Mouse (Mus musculus) midbrain, embryonic 16.5 days (tissue): Measurements from ENCODE around the gene Anks4b. TPM values are rescaled to one million over a fixed set of nuclear protein-coding genes. Genes with fewer than 3 reads are reported as not detected.

Source experiments
- ATAC-seq: fragments of 200-750 bp; cut with Nextera tagmentation; 2 replicates; pipeline ENCODE4 v1.8.0; 2017; ENCODE audit warnings: moderate TSS enrichment
- H3K27ac ChIP-seq: fragments of 300-500 bp; sonication (generic); 2 replicates; pipeline ENCODE4 v1.5.1; 2014; ENCODE audit warnings: mild to moderate bottlenecking, low read length, mixed read lengths
- H3K27me3 ChIP-seq: fragments of 300-500 bp; sonication (generic); 2 replicates; pipeline ENCODE4 v1.6.1; 2014; ENCODE audit warnings: low read depth, low read length, mixed read lengths; ENCODE audit not compliant: control insufficient read depth, insufficient read depth
- H3K36me3 ChIP-seq: fragments of 300-500 bp; sonication (generic); 2 replicates; pipeline ENCODE4 v1.6.1; 2014; ENCODE audit warnings: mild to moderate bottlenecking, low read length, moderate library complexity, mixed read lengths; ENCODE audit not compliant: control insufficient read depth, insufficient read depth
- H3K4me1 ChIP-seq: fragments of 300-500 bp; sonication (generic); 2 replicates; pipeline ENCODE4 v1.6.1; 2014; ENCODE audit warnings: mild to moderate bottlenecking, low read length, mixed read lengths; ENCODE audit not compliant: control insufficient read depth, insufficient read depth
- H3K4me2 ChIP-seq: fragments of 300-500 bp; sonication (generic); 2 replicates; pipeline ENCODE4 v1.6.1; 2014; ENCODE audit warnings: mild to moderate bottlenecking, low read length, mixed read lengths
- H3K4me3 ChIP-seq: fragments of 300-500 bp; sonication (generic); 2 replicates; pipeline ENCODE4 v1.5.1; 2014; ENCODE audit warnings: low read depth, mild to moderate bottlenecking, low read length, moderate library complexity, mixed read lengths
- H3K9ac ChIP-seq: fragments of 300-500 bp; sonication (generic); 2 replicates; pipeline ENCODE4 v1.6.1; 2014; ENCODE audit warnings: low read depth, low read length, mixed read lengths
- H3K9me3 ChIP-seq: fragments of 300-500 bp; sonication (generic); replicated peaks from 2 replicates; pipeline ENCODE4 v1.6.1; 2014; ENCODE audit warnings: mild to moderate bottlenecking, low read length, mixed read lengths; ENCODE audit not compliant: control insufficient read depth, poor library complexity, severe bottlenecking
- WGBS: fragments of 180-500 bp; shearing (Covaris S2); extraction: QIAGEN DNeasy Blood & Tissue Kit; methylation state at CpG from one replicate; pipeline ENCODE4 v1.1.7; 2014; 5-methylcytosine and 5-hydroxymethylcytosine counted together
- polyA plus RNA-seq: library from polyadenylated mRNA; unstranded; fragments of >200 nt; fragmentation: Nextera tagmentation; extraction: Ambion mirVana; gene quantifications from 2 replicates; pipeline ENCODE4 v1.2.1, GENCODE M21; 2015

Anks4b gene
- polyA plus RNA-seq: not detected in 2 replicates

DNA sequence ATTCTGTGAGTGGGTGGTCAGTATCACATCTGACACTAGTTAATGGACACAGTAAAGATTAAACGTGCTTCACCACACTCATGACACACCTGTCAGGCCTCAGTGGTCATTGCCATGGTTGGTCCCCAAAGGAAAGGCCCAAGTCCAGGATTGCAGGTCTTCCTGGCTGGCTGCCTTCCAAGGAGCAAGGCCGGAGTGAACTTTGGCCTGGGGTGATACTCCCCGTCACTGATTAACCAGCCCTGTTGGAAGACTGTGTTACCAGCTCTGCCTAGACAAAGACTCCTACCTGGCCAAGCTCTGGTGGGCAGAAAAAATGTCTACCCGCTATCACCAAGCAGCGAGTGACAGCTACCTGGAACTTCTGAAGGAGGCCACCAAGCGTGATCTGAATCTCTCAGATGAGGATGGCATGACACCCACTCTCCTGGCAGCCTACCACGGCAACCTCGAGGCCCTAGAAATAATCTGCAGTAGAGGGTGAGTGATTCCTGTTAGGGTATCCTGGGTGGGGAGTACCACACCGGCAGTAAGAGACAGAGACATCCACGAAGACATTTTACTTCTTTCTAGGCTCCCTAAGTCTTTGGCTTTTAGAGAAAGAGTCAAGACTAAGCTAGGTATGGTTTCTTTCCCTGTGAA, at the start of gene Anks4b:
TSS of gene Anks4b (plus strand) at position 256 of the 642 bp plus-strand sequence.
- Histone ChIP-seq H3K9me3 (no peaks in the 10 kb centered on the region), H3K27ac (no peak within 1 kb of the TSS), H3K4me2 (no peak within 1 kb of the TSS), H3K36me3 (no peaks in the 10 kb centered on the region), H3K4me3 (no peak within 1 kb of the TSS), H3K27me3 (no peaks in the 10 kb centered on the region), H3K9ac (no peak within 1 kb of the TSS), H3K4me1 (no peaks in the 10 kb centered on the region)
- no peak for ATAC-seq
- 90% methylated on average over 10 of the region's 10 CpGs for WGBS

DNA sequence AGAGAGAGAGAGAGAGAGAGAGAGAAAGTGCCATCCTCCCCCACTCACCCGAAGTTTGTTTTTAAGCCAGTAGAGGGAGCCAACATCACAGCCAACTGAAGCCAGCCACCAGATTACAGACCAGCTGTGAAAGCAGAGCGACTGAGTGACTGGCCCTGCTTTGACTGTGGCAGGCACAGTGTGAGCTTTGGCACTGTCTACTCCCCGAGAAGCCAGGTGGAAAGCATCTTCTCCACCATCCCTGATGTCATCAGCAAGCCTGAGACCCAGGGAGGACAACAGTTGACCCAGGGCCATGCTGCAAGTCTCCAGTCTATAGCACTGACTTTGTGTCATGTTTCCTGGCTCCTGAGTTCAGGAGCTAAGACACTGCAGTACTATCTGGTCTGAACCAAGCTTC, 48.8 kb upstream of the Anks4b start:
- ATAC-seq: peak; percentile 91
- WGBS: 1% methylated on average over 3 of the region's 3 CpGs
- H3K9ac ChIP-seq: no peak overlapping the region
- no peaks in the 10 kb centered on the region; the same call in 1 of the 2 replicates for H3K27me3 ChIP-seq
- no peaks in the 10 kb centered on the region; the same call in 1 of the 2 replicates for H3K4me1 ChIP-seq
- H3K9me3 ChIP-seq: no peaks in the 10 kb centered on the region
- no peak overlapping the region for H3K4me3 ChIP-seq
- H3K4me2 ChIP-seq: no peak overlapping the region
- no peaks in the 10 kb centered on the region for H3K36me3 ChIP-seq
- no peak overlapping the region for H3K27ac ChIP-seq

DNA sequence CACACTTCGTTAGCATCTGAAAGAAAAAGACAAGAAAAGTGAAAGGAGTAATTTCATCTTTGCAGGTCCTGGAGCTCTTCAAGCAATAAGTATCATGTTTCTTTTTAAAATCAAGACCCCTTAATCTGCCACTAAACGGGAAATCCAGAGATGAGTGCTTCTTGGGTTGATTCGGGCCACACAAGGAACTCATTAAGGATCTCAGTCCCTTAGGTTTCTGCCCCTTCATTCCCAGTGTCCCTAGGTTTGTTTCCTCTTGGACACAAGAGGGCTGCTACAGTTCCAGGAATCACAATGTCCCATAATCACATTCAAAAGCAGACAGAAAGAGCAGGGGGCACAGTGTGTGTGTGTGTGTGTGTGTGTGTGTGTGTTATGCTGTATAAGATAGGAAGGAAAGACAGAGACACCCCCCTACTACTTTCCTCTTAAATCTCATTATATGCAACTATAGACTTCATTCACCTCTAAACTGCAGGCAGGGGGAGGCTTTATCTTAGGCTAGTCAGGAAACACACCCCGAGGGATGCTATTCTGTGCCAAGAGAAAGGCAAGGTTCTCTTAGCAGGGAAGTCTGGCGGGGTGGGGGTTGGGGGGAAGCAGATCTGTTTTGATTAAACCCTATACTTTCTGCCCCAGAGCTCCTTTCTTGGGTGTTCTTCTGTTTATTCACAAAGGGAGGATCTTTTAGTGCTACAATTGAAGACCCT, 46.5 kb upstream of the Anks4b start:
- no peaks in the 10 kb centered on the region; the same call in 1 of the 2 replicates for H3K27me3 ChIP-seq

DNA sequence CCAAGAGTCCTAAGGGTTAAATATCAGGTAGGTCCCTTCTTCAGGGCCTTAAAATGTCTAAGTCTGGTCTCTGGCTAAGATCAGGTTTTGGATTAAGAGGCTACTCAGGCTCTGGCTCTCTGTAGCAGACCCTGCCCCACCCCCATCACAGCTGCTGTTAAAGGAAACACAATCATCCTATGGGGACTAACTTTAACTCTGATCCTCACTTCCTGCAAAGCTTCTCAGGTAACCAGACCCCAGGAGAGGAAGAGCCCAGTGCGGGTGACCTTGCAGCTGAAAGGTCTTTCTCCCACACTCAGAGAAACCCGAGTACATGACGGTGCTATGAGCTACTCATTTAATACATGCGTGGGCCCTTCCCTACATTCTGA, 46.0 kb upstream of the Anks4b start:
- H3K9me3 ChIP-seq: no peaks in the 10 kb centered on the region
- 45% methylated on average over 4 of the region's 4 CpGs for WGBS
- no peaks in the 10 kb centered on the region; the same call in 1 of the 2 replicates for H3K27me3 ChIP-seq
- H3K4me2 ChIP-seq: no peak overlapping the region
- H3K4me1 ChIP-seq: no peaks in the 10 kb centered on the region; the same call in 1 of the 2 replicates
- H3K4me3 ChIP-seq: no peak overlapping the region
- no peak for ATAC-seq
- no peak overlapping the region for H3K27ac ChIP-seq
- H3K36me3 ChIP-seq: no peaks in the 10 kb centered on the region
- no peak overlapping the region for H3K9ac ChIP-seq

More for the DNA sequence above, 46.5 kb upstream of the Anks4b start:
- no peaks in the 10 kb centered on the region for H3K9me3 ChIP-seq
- ATAC-seq: no peak
- H3K27ac ChIP-seq: no peak overlapping the region
- no peak overlapping the region for H3K4me2 ChIP-seq
- no peaks in the 10 kb centered on the region; the same call in 1 of the 2 replicates for H3K4me1 ChIP-seq
- WGBS: 24% methylated on average over 5 of the region's 5 CpGs
- H3K4me3 ChIP-seq: no peak overlapping the region
- no peak overlapping the region for H3K9ac ChIP-seq
- no peaks in the 10 kb centered on the region for H3K36me3 ChIP-seq

DNA sequence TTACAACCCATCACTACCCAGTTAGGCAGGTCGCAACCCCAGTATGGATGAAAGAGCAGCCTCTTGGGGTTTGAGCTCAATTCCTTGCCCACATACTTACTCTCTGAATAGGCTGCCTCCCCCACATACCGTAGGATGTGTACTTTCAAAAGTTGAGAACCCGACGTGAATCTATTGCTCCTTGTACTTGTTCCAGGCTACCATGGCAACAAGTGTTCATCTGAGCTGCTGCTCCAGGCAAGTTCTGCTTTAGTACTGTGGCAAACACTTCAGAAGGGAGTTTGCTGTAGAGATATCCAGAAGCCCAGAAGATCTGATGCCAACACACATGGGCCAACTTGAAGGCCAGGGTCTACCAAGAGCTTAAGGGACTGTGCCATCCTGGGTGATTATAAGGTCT, 44.7 kb upstream of the Anks4b start:
- Histone ChIP-seq H3K4me1 (no peaks in the 10 kb centered on the region; the same call in 1 of the 2 replicates), H3K27me3 (no peaks in the 10 kb centered on the region; the same call in 1 of the 2 replicates), H3K36me3 (no peaks in the 10 kb centered on the region), H3K9me3 (no peaks in the 10 kb centered on the region), H3K4me2 (no peak overlapping the region), H3K9ac (no peak overlapping the region), H3K4me3 (no peak overlapping the region), H3K27ac (no peak overlapping the region)
- 61% methylated on average over 4 of the region's 4 CpGs for WGBS
- no peak for ATAC-seq

DNA sequence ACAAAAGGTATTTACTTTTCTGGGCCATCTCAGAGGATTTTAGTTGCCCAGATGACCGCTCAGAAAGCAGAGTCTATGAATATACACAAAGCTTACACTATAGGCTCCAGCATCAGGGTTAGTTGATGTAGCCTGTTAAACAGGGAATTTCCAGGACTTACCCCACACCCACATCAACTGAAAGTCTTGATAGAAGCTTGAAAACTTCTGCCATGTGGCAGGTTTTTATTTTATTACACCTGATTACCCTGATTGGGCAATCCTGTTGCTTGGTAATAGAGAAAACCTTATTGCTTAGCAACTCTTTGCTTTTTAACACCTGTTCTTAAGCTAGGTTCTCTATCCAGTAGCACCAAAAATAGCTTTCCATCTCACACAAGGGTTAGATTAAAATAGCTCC, 30.9 kb upstream of the Anks4b start:
- whole genome bisulfite sequencing: 93% methylated on average over 1 of the region's 1 CpGs
- no peak overlapping the region for H3K9ac ChIP-seq
- H3K9me3 ChIP-seq: no peaks in the 10 kb centered on the region

DNA sequence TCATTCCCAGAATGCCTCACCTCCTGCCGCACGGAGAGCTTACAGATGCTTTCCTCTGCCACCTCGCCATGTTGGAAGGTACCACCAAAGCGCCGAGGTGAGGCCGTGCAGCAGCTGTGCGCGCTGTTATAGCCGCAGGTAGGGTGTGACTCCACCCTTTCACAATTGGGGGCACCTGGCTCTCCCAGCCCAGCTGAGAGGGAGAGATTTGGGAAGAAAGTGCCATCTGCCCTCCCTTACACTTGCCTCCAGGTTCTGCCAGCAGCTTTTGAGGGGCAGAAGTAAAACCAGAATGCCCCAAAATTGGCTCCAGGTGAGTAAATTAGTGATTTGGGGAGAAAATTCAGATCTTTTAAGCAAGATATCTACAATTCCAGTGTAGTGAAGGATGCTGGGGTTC, 28.5 kb upstream of the Anks4b start, which contains the start of gene Zp2:
TSS of gene Zp2 (minus strand) at position 101 of the 400 bp plus-strand sequence.
- H3K9me3 ChIP-seq: no peaks in the 10 kb centered on the region

More for the DNA sequence above, 30.9 kb upstream of the Anks4b start:
- ATAC-seq: no peak
- Histone ChIP-seq H3K27ac (no peak overlapping the region), H3K36me3 (no peaks in the 10 kb centered on the region), H3K4me2 (no peak overlapping the region), H3K4me3 (no peak overlapping the region), H3K4me1 (no peaks in the 10 kb centered on the region), H3K27me3 (peaks cover 2% of the 10 kb centered on the region; the same call in 1 of the 2 replicates)

DNA sequence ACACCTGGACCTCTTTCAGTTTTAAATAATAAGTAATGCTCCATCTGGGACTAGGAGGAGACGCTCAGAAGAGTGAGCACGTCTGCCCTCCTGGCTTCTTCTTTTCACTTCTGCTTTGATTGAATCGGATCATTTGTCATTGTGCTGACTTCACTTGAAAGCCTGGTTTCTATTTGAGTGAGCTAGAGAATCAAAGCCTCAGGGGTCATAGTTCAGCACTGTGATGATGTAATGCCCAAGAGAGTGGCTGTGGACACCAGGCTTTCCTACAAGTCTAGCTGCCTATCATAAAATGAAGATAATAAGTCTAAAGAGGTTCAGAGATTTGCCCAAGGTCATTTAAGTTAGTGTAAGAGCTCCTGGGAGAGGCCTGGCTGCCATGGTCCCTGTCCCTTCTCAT, 23.4 kb upstream of the Anks4b start:
- Histone ChIP-seq H3K36me3 (no peaks in the 10 kb centered on the region), H3K4me1 (no peaks in the 10 kb centered on the region), H3K27ac (no peak overlapping the region), H3K4me2 (no peak overlapping the region), H3K9me3 (no peaks in the 10 kb centered on the region), H3K4me3 (no peak overlapping the region), H3K9ac (no peak overlapping the region), H3K27me3 (no peaks in the 10 kb centered on the region)
- WGBS: 10% methylated on average over 3 of the region's 3 CpGs
- ATAC-seq: no peak

More for the DNA sequence above, 28.5 kb upstream of the Anks4b start, which contains the start of gene Zp2:
- Histone ChIP-seq H3K27me3 (peaks cover 2% of the 10 kb centered on the region; the same call in 1 of the 2 replicates), H3K9ac (no peak within 1 kb of the TSS), H3K27ac (no peak within 1 kb of the TSS), H3K4me2 (no peak within 1 kb of the TSS), H3K4me1 (no peaks in the 10 kb centered on the region), H3K36me3 (no peaks in the 10 kb centered on the region), H3K4me3 (no peak within 1 kb of the TSS)
- WGBS: 89% methylated on average over 9 of the region's 9 CpGs
- no peak for ATAC-seq

DNA sequence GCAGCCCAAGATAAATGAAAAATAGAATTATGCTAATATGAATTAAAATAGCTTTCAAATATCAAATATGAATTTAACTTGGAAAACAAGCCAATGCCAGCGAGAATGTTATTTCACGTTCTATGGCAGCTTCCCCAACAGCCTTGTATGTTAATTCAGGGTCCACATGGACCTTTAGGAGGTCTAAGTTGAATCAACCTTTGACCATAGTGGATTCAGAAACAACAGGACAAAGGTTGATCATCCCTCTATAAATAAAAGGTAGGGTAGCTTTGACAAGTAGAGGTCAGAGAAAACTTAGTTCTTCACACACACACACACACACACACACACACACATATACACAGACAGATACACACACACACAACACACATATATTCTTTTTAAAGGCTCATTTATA, 22.8 kb upstream of the Anks4b start:
- WGBS: 84% methylated on average over 2 of the region's 2 CpGs
- Histone ChIP-seq H3K9me3 (no peaks in the 10 kb centered on the region), H3K36me3 (no peaks in the 10 kb centered on the region), H3K27ac (no peak overlapping the region), H3K9ac (no peak overlapping the region), H3K4me3 (no peak overlapping the region), H3K27me3 (no peaks in the 10 kb centered on the region), H3K4me1 (no peaks in the 10 kb centered on the region), H3K4me2 (no peak overlapping the region)
- ATAC-seq: no peak
